Mouse (Mus musculus): Measurements from ENCODE around the gene Bysl. TPM values are rescaled to one million over a fixed set of nuclear protein-coding genes. Genes with fewer than 3 reads are reported as not detected.
A peak's percentile ranks its signal among the peaks of the same experiment; 100 is the strongest.

Bysl gene
- polyA plus RNA-seq, 1 experiment from 2014 or later, result 7.7 TPM

DNA sequence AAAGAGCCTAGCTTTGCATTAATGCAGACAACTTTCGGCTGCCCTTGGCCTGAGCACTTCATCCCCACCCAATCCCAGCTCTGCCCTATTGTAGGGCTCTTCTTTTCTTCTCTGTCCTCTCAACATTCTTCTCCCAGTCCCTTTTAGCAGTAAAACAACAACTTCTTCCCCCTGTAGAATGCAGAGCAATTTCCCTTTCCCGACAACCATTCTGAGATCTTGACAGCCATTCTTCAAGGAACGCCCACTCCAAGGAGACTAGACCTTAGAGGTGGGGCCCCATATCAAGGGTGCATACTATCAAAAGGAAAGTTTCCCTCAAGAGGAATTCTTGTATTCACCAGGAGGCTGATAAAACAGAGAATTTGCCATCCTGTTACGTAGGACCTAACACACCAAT lies 37.7 kb upstream of the Bysl start:
- no peaks in the 10 kb centered on the region for H3K9me3 ChIP-seq (ENCODE audit: control insufficient read depth)
- no peak overlapping the region for H3K4me3 ChIP-seq (ENCODE audit: low read depth, low read length)
- ATAC-seq, result no peak
- WGBS, result 58% methylated on average over 4 of the region's 4 CpGs
- no peaks in the 10 kb centered on the region for H3K4me1 ChIP-seq (replicated peaks; ENCODE audit: control insufficient read depth, insufficient read depth, low read length)
- no peaks in the 10 kb centered on the region for H3K27me3 ChIP-seq (replicated peaks; ENCODE audit: control insufficient read depth, insufficient read depth, low read length)
- H3K4me2 ChIP-seq (replicated peaks; ENCODE audit: low read depth), result no peak overlapping the region
- H3K36me3 ChIP-seq (ENCODE audit: control insufficient read depth, insufficient read depth), result 0 out of 2 replicates have a peak, but pooled peaks cover 10% of the 10 kb centered on the region
- no peak overlapping the region for H3K27ac ChIP-seq (ENCODE audit: low read depth, low read length)
- H3K9ac ChIP-seq (ENCODE audit: low read depth, low read length), result no peak overlapping the region
- no peak for TF ChIP-seq CTCF (IDR thresholded peaks at IDR 0.05; ENCODE audit: low read depth)

DNA sequence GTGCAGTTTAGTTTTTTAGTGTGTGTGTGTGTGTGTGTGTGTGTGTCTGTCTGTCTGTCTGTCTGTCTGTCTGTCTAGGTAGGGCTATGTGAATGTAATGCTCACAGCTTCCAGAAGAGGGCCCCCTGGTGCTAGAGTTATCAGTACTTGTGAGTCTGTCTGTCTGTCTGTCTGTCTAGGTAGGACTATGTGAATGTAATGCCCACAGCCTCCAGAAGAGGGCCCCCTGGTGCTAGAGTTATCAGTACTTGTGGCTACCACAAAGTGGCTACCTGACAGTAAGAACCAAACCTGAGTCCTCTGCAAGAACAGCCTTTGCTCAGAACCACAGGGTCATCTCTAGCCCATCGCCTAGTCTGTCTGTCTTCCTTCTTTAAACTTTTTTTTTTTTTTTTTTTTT lies 35.4 kb upstream of the Bysl start:
- 93% methylated on average over 1 of the region's 1 CpGs for WGBS
- Histone ChIP-seq H3K4me3 (ENCODE audit: low read depth, low read length) (no peak overlapping the region), H3K36me3 (ENCODE audit: control insufficient read depth, insufficient read depth) (0 out of 2 replicates have a peak, but pooled peaks cover 4% of the 10 kb centered on the region), H3K4me1 (replicated peaks; ENCODE audit: control insufficient read depth, insufficient read depth, low read length) (no peaks in the 10 kb centered on the region), H3K27me3 (replicated peaks; ENCODE audit: control insufficient read depth, insufficient read depth, low read length) (no peaks in the 10 kb centered on the region), H3K27ac (ENCODE audit: low read depth, low read length) (no peak overlapping the region), H3K9me3 (ENCODE audit: control insufficient read depth) (no peaks in the 10 kb centered on the region), H3K9ac (ENCODE audit: low read depth, low read length) (no peak overlapping the region), H3K4me2 (replicated peaks; ENCODE audit: low read depth) (no peak overlapping the region)
- peak; percentile 83 for TF ChIP-seq CTCF (IDR thresholded peaks at IDR 0.05; ENCODE audit: low read depth)
- peak; percentile 53 for ATAC-seq

DNA sequence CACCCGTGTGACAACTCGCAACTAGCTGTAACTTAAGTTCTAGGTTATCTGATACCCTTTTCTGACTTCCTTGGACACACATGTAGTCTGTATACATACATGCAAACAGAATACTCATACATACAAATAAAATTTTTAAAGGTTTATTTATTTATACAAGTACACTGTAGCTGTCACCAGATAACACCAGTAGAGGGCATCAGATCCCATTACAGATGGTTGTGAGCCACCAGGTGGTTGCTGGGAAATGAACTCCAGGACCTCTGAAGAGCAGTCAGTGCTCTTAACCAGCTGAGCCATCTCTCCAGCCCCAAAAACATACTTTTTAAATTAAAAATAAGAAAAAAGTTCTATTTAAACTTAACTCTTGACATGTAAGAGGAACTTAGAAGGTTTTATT lies 31.7 kb upstream of the Bysl start:
- peak; percentile 44 for TF ChIP-seq CTCF (IDR thresholded peaks at IDR 0.05; ENCODE audit: low read depth)
- Histone ChIP-seq H3K9me3 (ENCODE audit: control insufficient read depth) (no peaks in the 10 kb centered on the region), H3K4me3 (ENCODE audit: low read depth, low read length) (no peak overlapping the region), H3K9ac (ENCODE audit: low read depth, low read length) (no peak overlapping the region), H3K27me3 (replicated peaks; ENCODE audit: control insufficient read depth, insufficient read depth, low read length) (no peaks in the 10 kb centered on the region), H3K36me3 (ENCODE audit: control insufficient read depth, insufficient read depth) (0 out of 2 replicates have a peak, but pooled peaks cover 2% of the 10 kb centered on the region), H3K27ac (ENCODE audit: low read depth, low read length) (no peak overlapping the region), H3K4me2 (replicated peaks; ENCODE audit: low read depth) (no peak overlapping the region), H3K4me1 (replicated peaks; ENCODE audit: control insufficient read depth, insufficient read depth, low read length) (no peaks in the 10 kb centered on the region)
- ATAC-seq, result no peak
- 93% methylated on average over 2 of the region's 2 CpGs for WGBS

DNA sequence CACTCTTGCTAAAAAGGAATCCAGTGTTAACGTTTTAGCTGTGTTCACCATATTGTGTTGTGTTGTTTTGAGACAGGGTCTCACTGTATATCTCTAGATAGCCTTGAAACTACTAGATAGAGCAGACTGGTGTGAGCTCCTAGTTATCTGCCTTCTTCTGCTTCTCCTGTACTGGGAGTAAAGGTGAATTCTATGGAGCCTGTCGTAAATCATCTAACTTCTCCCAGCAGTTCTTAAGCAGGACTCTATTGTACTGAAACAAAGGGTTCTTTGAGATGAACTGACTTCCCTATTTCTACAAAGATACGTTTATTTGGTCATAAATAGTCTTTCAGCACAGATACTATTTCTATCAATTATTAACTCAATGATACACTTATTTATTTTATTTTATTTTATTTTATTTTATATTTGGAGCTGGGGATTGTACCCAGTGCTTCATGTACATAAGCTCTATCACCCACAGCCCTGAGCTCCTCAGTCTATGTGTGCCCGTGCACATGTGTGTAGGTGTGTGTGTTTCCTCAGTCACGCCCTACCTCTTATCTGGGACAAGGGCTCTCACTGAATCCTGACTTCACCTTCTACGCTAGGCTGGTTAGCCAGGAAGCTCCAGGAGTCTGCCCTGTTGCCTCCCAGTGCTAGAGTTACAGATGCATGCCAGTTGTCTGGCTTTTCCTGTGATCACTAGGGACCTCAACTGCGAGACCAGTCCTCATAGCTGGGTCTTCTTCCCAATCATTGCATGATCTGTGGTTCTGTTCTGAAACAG lies 22.9 kb upstream of the Bysl start:
- no peaks in the 10 kb centered on the region for H3K9me3 ChIP-seq (ENCODE audit: control insufficient read depth)
- WGBS, result 38% methylated on average over 7 of the region's 7 CpGs
- H3K27ac ChIP-seq (ENCODE audit: low read depth, low read length), result peak overlapping the region; percentile 77
- H3K4me1 ChIP-seq (replicated peaks; ENCODE audit: control insufficient read depth, insufficient read depth, low read length), result peaks cover 7% of the 10 kb centered on the region; the same call in 1 of the 2 replicates
- H3K4me3 ChIP-seq (ENCODE audit: low read depth, low read length), result no peak overlapping the region
- TF ChIP-seq CTCF (IDR thresholded peaks at IDR 0.05; ENCODE audit: low read depth), result no peak
- no peaks in the 10 kb centered on the region for H3K27me3 ChIP-seq (replicated peaks; ENCODE audit: control insufficient read depth, insufficient read depth, low read length)
- peak; percentile 80 for ATAC-seq
- 0 out of 2 replicates have a peak, but pooled peaks cover 4% of the 10 kb centered on the region for H3K36me3 ChIP-seq (ENCODE audit: control insufficient read depth, insufficient read depth)
- H3K9ac ChIP-seq (ENCODE audit: low read depth, low read length), result no peak overlapping the region
- H3K4me2 ChIP-seq (replicated peaks; ENCODE audit: low read depth), result peak overlapping the region; percentile 27; the same call in 1 of the 2 replicates

DNA sequence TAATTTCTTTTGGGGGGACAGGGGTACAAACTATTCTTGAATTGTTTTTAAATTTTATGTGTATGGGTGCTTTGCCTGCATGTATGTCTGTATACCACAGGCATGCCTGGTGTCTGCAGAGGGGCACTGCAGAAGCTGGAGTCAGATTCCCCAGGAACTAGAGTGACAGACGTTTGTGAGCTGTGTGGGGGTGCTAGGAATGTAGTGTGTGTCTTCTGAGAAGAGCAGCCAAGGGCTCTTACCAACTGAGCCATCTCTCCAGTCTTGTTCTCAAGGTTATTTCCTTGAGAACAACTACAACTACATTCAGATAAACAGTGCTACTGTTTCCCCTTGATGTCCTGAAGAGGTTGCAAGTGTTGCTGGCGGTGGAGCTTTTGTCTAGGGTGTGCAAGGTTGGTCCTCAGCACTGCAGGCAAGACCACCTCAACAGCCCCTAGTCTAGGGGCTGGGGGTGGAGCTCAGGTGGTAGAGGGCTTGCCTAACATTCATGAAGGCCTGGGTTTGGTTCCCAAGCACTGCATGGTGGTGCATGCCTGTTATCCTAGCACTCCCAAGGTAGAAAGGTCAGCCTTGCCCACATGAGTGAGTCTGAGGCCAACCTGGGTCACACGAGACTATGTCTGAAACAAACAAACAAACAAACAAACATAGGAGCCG lies 21.0 kb upstream of the Bysl start:
- peak overlapping the region; percentile 21; the same call in 1 of the 2 replicates for H3K27ac ChIP-seq (ENCODE audit: low read depth, low read length)
- 43% methylated on average over 4 of the region's 4 CpGs for WGBS
- no peak for ATAC-seq

DNA sequence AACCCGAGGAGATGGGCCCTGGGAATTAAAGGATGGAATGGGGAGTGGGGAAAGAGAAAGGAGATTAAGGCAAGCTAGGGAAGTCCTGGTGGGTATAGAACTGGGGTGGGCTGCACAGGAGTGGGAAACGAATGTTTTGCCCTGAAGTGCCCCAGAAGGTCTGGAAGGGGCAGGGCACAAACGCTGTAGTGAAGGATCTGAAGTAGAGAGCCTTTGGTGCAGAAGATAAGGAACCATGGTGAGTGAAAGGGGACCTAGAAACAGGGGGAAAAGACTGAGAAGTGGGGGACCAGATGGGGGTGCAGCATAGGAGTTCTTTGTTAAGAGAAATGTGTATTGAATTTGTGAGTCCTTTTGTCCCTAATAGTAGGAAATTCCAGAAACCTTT lies 19.4 kb upstream of the Bysl start, which contains the start of gene Usp49:
Gene Usp49, plus strand, starts transcription at position 13 of the 388 bp plus-strand sequence.
- Histone ChIP-seq H3K4me1 (replicated peaks; ENCODE audit: control insufficient read depth, insufficient read depth, low read length) (peaks cover 7% of the 10 kb centered on the region; the same call in 1 of the 2 replicates), H3K4me2 (replicated peaks; ENCODE audit: low read depth) (peak within 1 kb of the TSS; percentile 96), H3K27ac (ENCODE audit: low read depth, low read length) (peak within 1 kb of the TSS; percentile 92), H3K9ac (ENCODE audit: low read depth, low read length) (peak within 1 kb of the TSS; percentile 57), H3K36me3 (ENCODE audit: control insufficient read depth, insufficient read depth) (0 out of 2 replicates have a peak, but pooled peaks cover 10% of the 10 kb centered on the region), H3K9me3 (ENCODE audit: control insufficient read depth) (no peaks in the 10 kb centered on the region), H3K4me3 (ENCODE audit: low read depth, low read length) (peak within 1 kb of the TSS; percentile 60), H3K27me3 (replicated peaks; ENCODE audit: control insufficient read depth, insufficient read depth, low read length) (no peaks in the 10 kb centered on the region)
- TF ChIP-seq CTCF (IDR thresholded peaks at IDR 0.05; ENCODE audit: low read depth), result no peak
- 0% methylated on average over 3 of the region's 3 CpGs for WGBS
- ATAC-seq, result no peak

More for the DNA sequence above, 21.0 kb upstream of the Bysl start:
- H3K36me3 ChIP-seq (ENCODE audit: control insufficient read depth, insufficient read depth), result 0 out of 2 replicates have a peak, but pooled peaks cover 4% of the 10 kb centered on the region
- TF ChIP-seq CTCF (IDR thresholded peaks at IDR 0.05; ENCODE audit: low read depth), result no peak
- no peak overlapping the region for H3K9ac ChIP-seq (ENCODE audit: low read depth, low read length)
- no peaks in the 10 kb centered on the region for H3K9me3 ChIP-seq (ENCODE audit: control insufficient read depth)
- 0 out of 2 replicates have a peak overlapping the region, but pooled peaks have one; percentile 6 for H3K4me2 ChIP-seq (replicated peaks; ENCODE audit: low read depth)
- peaks cover 7% of the 10 kb centered on the region; the same call in 1 of the 2 replicates for H3K4me1 ChIP-seq (replicated peaks; ENCODE audit: control insufficient read depth, insufficient read depth, low read length)
- no peak overlapping the region for H3K4me3 ChIP-seq (ENCODE audit: low read depth, low read length)
- no peaks in the 10 kb centered on the region for H3K27me3 ChIP-seq (replicated peaks; ENCODE audit: control insufficient read depth, insufficient read depth, low read length)
